Comparison of ENCODE assay signal across 7 mouse cellular contexts in genomic region chr4:35225734-35226495, GRCm38 (mm10). TPM values are rescaled to one million over a fixed set of nuclear protein-coding genes. Genes with fewer than 3 reads are reported as not detected.
DNase-seq lines count a peak whose midpoint lies in the region; ATAC-seq lines count a peak whose summit lies in the region.

Gene C9orf72 (minus strand): TSS chr4:35226175.

- no peaks in the 10 kb centered on the region for H3K9me3 ChIP-seq in intestine, embryonic 16.5 days (ENCODE audit: control insufficient read depth, low read length)
- no peaks in the 10 kb centered on the region for H3K9me3 ChIP-seq in midbrain, embryonic 11.5 days (ENCODE audit: control insufficient read depth, low read length)

- intact Hi-C loops in left cerebral cortex, postnatal 36 days (cut with DNase I), result no loop called here

- peak within 1 kb of the TSS; percentile 92 for H3K4me3 ChIP-seq in intestine, embryonic 16.5 days (ENCODE audit: low read length)
- H3K4me3 ChIP-seq in midbrain, embryonic 11.5 days (ENCODE audit: low read depth, low read length), result peak within 1 kb of the TSS; percentile 86

- H3K4me2 ChIP-seq in intestine, embryonic 16.5 days (ENCODE audit: low read depth, low read length), result peak within 1 kb of the TSS; percentile 80
- peak within 1 kb of the TSS; percentile 78 for H3K4me2 ChIP-seq in midbrain, embryonic 11.5 days

- WGBS in intestine, embryonic 16.5 days, result under 1% methylated on average over 49 of the region's 51 CpGs
- WGBS in midbrain, embryonic 11.5 days, result under 1% methylated on average over 47 of the region's 51 CpGs

- no peaks in the 10 kb centered on the region for H3K27me3 ChIP-seq in intestine, embryonic 16.5 days (replicated peaks; ENCODE audit: control insufficient read depth, insufficient read depth, low read length)
- no peaks in the 10 kb centered on the region for H3K27me3 ChIP-seq in midbrain, embryonic 11.5 days (ENCODE audit: control insufficient read depth, insufficient read depth, low read length)

- H3K36me3 ChIP-seq in intestine, embryonic 16.5 days (ENCODE audit: control insufficient read depth, insufficient read depth, low read length), result no peaks in the 10 kb centered on the region
- no peaks in the 10 kb centered on the region for H3K36me3 ChIP-seq in midbrain, embryonic 11.5 days (ENCODE audit: control insufficient read depth, insufficient read depth, low read length)

- peak within 1 kb of the TSS; percentile 75 for H3K27ac ChIP-seq in intestine, embryonic 16.5 days (ENCODE audit: low read length)
- H3K27ac ChIP-seq in midbrain, embryonic 11.5 days (ENCODE audit: low read depth, low read length), result peak within 1 kb of the TSS; percentile 9; the same call in 1 of the 2 replicates

- peak within 1 kb of the TSS; percentile 91 for H3K9ac ChIP-seq in intestine, embryonic 16.5 days (ENCODE audit: low read depth, low read length)
- H3K9ac ChIP-seq in midbrain, embryonic 11.5 days (ENCODE audit: low read length), result peak within 1 kb of the TSS; percentile 86

- peak; percentile 99 for ATAC-seq in intestine, embryonic 16.5 days
- peak; percentile 99 for ATAC-seq in midbrain, embryonic 11.5 days (ENCODE audit: low FRiP score)

- peaks cover 3% of the 10 kb centered on the region; the same call in 1 of the 2 replicates for H3K4me1 ChIP-seq in intestine, embryonic 16.5 days (ENCODE audit: control insufficient read depth, insufficient read depth, low read length)
- peaks cover 5% of the 10 kb centered on the region; the same call in 1 of the 2 replicates for H3K4me1 ChIP-seq in midbrain, embryonic 11.5 days (ENCODE audit: control insufficient read depth, insufficient read depth, low read length)

- DNase-seq in adrenal gland, adult 8-10 months, result peak; percentile 95
- DNase-seq in embryo, embryonic 9.5 days (ENCODE audit: extremely low spot score), result peak; percentile 94
- peak; percentile 87 to 92 for DNase-seq in gastrocnemius, postnatal 4 days (ENCODE audit: low spot score in 2 of 2)
- peak; percentile 96 to 98 for DNase-seq in left cerebral cortex, postnatal 36 days (ENCODE audit: low spot score in 2 of 2)
- peak; percentile 99 for DNase-seq in midbrain, embryonic 11.5 days (ENCODE audit: low spot score, missing footprints)
- peak; percentile 94 for DNase-seq in skeletal muscle tissue, adult 2 months (ENCODE audit: low read depth, low spot score)

RNA-seq across cellular contexts. Expression of gene C9orf72, which starts in this region (rescaled TPM):
- 10 to 100 TPM; 14.9 to 24.3 (median 20.1) TPM for total RNA-seq in adrenal gland, adult 8-10 months (2022)
- total RNA-seq in gastrocnemius, postnatal 4 days (2021), result 1 to 10 TPM; 8.9 to 9.0 TPM
- 9.6 and 11.5 TPM in 2 replicates for polyA plus RNA-seq in intestine, embryonic 16.5 days (2015; fragmentation: Nextera tagmentation; extraction: Ambion mirVana)
- total RNA-seq in left cerebral cortex, postnatal 36 days (2021), result 10 to 100 TPM; 23.1 to 24.7 TPM
- polyA plus RNA-seq in midbrain, embryonic 11.5 days (2014; fragmentation: Nextera tagmentation; extraction: Ambion mirVana), result 29.5 and 29.6 TPM in 2 replicates

Comparison
In these comparisons a context has a peak if more than half of its experiments do, and no peak if none do; other contexts are left out.
1. Peak in every context shown above with its lines: DNase-seq, ATAC-seq, H3K4me3 ChIP-seq and H3K27ac ChIP-seq.